Mouse (Mus musculus) left cerebral cortex, postnatal 10 days (tissue): Measurements from ENCODE around the gene Akt1s1. TPM values are rescaled to one million over a fixed set of nuclear protein-coding genes. Genes with fewer than 3 reads are reported as not detected.

Source experiments
- DNase-seq, 2 experiments: peaks; one replicate each; pipeline ENCODE4 v3.0.0; 2021 to 2022; ENCODE audit warnings: low spot score in 2 of 2, mixed read lengths in 1 of 2; ENCODE audit errors: extremely low spot score in 1 of 2
- intact Hi-C: fragments of 180-260 bp; cut with DNase I; formaldehyde crosslinking; loops from one replicate; pipeline ENCODE4 v1.15.1; 2025
- total RNA-seq, 2 experiments: library from RNA; stranded (reverse); gene quantifications; 2 replicates each; pipeline ENCODE4 v1.2.3; 2021

Gene Akt1s1
- total RNA-seq, 2 experiments from 2014 or later = 69.6 to 74.9 TPM

- intact Hi-C loops = no loop called here
These were observed 1.4 kb downstream of the Akt1s1 start for GRCm38 (mm10) chr7:44850146-44850545.

GRCm38 (mm10) chr7:44850789-44851624, 2.2 kb downstream of the Akt1s1 start:
- intact Hi-C loops = no loop called here
- no peak for DNase-seq

More at GRCm38 (mm10) chr7:44850146-44850545, 1.4 kb downstream of the Akt1s1 start:
- DNase-seq = peak; percentile 63 to 91

- intact Hi-C loops = no loop called here
- no peak for DNase-seq
These were observed 2.9 kb downstream of the Akt1s1 start for GRCm38 (mm10) chr7:44851625-44852234.

GRCm38 (mm10) chr7:44852259-44853027, 3.7 kb downstream of the Akt1s1 start:
- intact Hi-C loops = no loop called here
- peak in 1 of 2 experiments; percentile 61 for DNase-seq

GRCm38 (mm10) chr7:44853065-44853464, 4.3 kb downstream of the Akt1s1 start:
- DNase-seq = no peak
- intact Hi-C loops = no loop called here

GRCm38 (mm10) chr7:44853596-44854355, 5.0 kb downstream of the Akt1s1 start:
- DNase-seq = peak in 1 of 2 experiments; percentile 58
- intact Hi-C loops = no loop called here

GRCm38 (mm10) chr7:44854356-44855031, 5.7 kb downstream of the Akt1s1 start:
- peak; percentile 63 to 91 for DNase-seq
- intact Hi-C loops = no loop called here

- intact Hi-C loops = no loop called here
- no peak for DNase-seq
These were observed 6.2 kb downstream of the Akt1s1 start for GRCm38 (mm10) chr7:44855036-44855435.

- intact Hi-C loops = no loop called here
- no peak for DNase-seq
These were observed 7.6 kb downstream of the Akt1s1 start for GRCm38 (mm10) chr7:44856265-44856916.

GRCm38 (mm10) chr7:44857042-44857552, 8.3 kb downstream of the Akt1s1 start, which contains the start of gene Pnkp:
Gene Pnkp, plus strand, starts transcription at chr7:44857139.
- peak; percentile 92 for DNase-seq
- intact Hi-C loops = no loop called here

- intact Hi-C loops = no loop called here
- DNase-seq = peak in 1 of 2 experiments; percentile 66
These were observed 9.1 kb downstream of the Akt1s1 start for GRCm38 (mm10) chr7:44857905-44858304.

GRCm38 (mm10) chr7:44859896-44860295, 11.1 kb downstream of the Akt1s1 start:
- DNase-seq = no peak
- intact Hi-C loops = no loop called here

GRCm38 (mm10) chr7:44860576-44861428, 12.0 kb downstream of the Akt1s1 start:
- peak in 1 of 2 experiments; percentile 86 for DNase-seq
- intact Hi-C loops = no loop called here

GRCm38 (mm10) chr7:44861429-44861816, 12.6 kb downstream of the Akt1s1 start:
- intact Hi-C loops = no loop called here
- no peak for DNase-seq

- no peak for DNase-seq
- intact Hi-C loops = no loop called here
These were observed 13.6 kb downstream of the Akt1s1 start for GRCm38 (mm10) chr7:44862434-44862833.

- intact Hi-C loops = no loop called here
- DNase-seq = no peak
These were observed 14.4 kb downstream of the Akt1s1 start for GRCm38 (mm10) chr7:44863210-44863609.
